Mouse (Mus musculus) liver, embryonic 14.5 days (tissue): Measurements from ENCODE around the gene Olfr1242.

Experiments used
- CTCF ChIP-seq: IDR thresholded peaks from 2 replicates; pipeline ENCODE4 v1.5.1; 2016; ENCODE audit warnings: antibody characterized with exemption, low read depth, control low read depth
- EP300 ChIP-seq: IDR thresholded peaks from 2 replicates; pipeline ENCODE4 v1.6.1; 2016; ENCODE audit warnings: antibody characterized with exemption, low read depth

- TF ChIP-seq CTCF (no peak), EP300 (no peak)
These were observed 41.8 kb upstream of the Olfr1242 start for GRCm38 (mm10) chr2:89539923-89540322.
